Mouse (Mus musculus) stomach, postnatal 0 days (tissue): ENCODE results near the gene Kif6. TPM values are rescaled to one million over a fixed set of nuclear protein-coding genes. Genes with fewer than 3 reads are reported as not detected.

Source experiments
- ATAC-seq: fragments of 200-750 bp; cut with Nextera tagmentation; 2 replicates; pipeline ENCODE4 v1.8.0; 2017; ENCODE audit not compliant: low FRiP score, low TSS enrichment
- DNase-seq: peaks from one replicate; pipeline ENCODE4 v3.0.0-alpha.2; 2016; ENCODE audit warnings: low spot score
- H3K27ac ChIP-seq: fragments of 300-500 bp; sonication (generic); replicated peaks from 2 replicates; pipeline ENCODE4 v1.5.1; 2014; ENCODE audit warnings: mild to moderate bottlenecking, control low read depth
- H3K27me3 ChIP-seq: fragments of 300-500 bp; sonication (generic); 2 replicates; pipeline ENCODE4 v1.6.1; 2014; ENCODE audit warnings: low read length; ENCODE audit not compliant: control insufficient read depth, insufficient read depth
- H3K36me3 ChIP-seq: fragments of 300-500 bp; sonication (generic); 2 replicates; pipeline ENCODE4 v1.6.1; 2014; ENCODE audit warnings: low read length, mixed read lengths; ENCODE audit not compliant: control insufficient read depth, insufficient read depth
- H3K4me1 ChIP-seq: fragments of 300-500 bp; sonication (generic); replicated peaks from 2 replicates; pipeline ENCODE4 v1.6.1; 2014; ENCODE audit warnings: antibody characterized with exemption; ENCODE audit not compliant: control insufficient read depth, insufficient read depth
- H3K4me2 ChIP-seq: fragments of 300-500 bp; sonication (generic); replicated peaks from 2 replicates; pipeline ENCODE4 v1.6.1; 2014; ENCODE audit warnings: low read depth, mild to moderate bottlenecking, control low read depth, moderate library complexity
- H3K4me3 ChIP-seq: fragments of 300-500 bp; sonication (generic); 2 replicates; pipeline ENCODE4 v1.5.1; 2014; ENCODE audit warnings: low read depth, low read length, control low read depth
- H3K9ac ChIP-seq: fragments of 300-500 bp; sonication (generic); 2 replicates; pipeline ENCODE4 v1.6.1; 2014; ENCODE audit warnings: mild to moderate bottlenecking, low read length, control low read depth, mixed read lengths
- H3K9me3 ChIP-seq: fragments of 300-500 bp; sonication (generic); 2 replicates; pipeline ENCODE4 v1.6.1; 2016; ENCODE audit warnings: low read length; ENCODE audit not compliant: control insufficient read depth
- CTCF ChIP-seq: IDR thresholded peaks from 2 replicates; pipeline ENCODE4 v1.5.1; 2016; ENCODE audit warnings: antibody characterized with exemption, low read depth, mild to moderate bottlenecking, moderate library complexity
- EP300 ChIP-seq: optimal IDR thresholded peaks from 2 replicates; pipeline ENCODE3; 2016; ENCODE audit warnings: antibody characterized with exemption
- WGBS: fragments of 180-500 bp; shearing (Covaris S2); extraction: QIAGEN DNeasy Blood & Tissue Kit; methylation state at CpG from one replicate; pipeline ENCODE4 v1.1.7; 2014; 5-methylcytosine and 5-hydroxymethylcytosine counted together
- polyA plus RNA-seq: library from polyadenylated mRNA; unstranded; fragments of >200 nt; fragmentation: Nextera tagmentation; extraction: Ambion mirVana; gene quantifications from 2 replicates; pipeline ENCODE4 v1.2.1, GENCODE M21; 2015

Kif6 gene
- polyA plus RNA-seq, 1 experiment from 2014 or later = 0.85 TPM

DNA sequence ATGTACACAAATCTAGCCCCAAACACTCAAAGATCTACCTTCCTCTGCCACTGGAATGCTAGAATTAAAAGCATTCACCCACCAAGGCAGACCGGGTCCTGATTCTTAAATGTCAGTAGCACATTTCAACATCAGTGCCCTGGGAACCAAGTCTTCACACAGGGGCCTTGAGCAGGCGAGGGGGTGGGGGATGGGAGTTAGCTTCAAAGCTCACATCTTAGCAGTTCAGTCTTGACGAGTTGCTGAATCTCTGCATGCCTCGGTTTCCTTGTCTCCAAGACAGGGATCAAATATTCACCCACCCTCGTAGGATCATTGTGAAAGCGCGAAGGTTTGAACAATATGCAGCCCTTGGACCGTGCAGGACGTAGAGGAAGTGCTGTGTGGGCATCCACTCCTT is 172.4 kb downstream of the Kif6 start:
- Histone ChIP-seq H3K9ac (no peak overlapping the region), H3K27me3 (no peaks in the 10 kb centered on the region), H3K36me3 (no peaks in the 10 kb centered on the region), H3K9me3 (no peaks in the 10 kb centered on the region), H3K4me1 (no peaks in the 10 kb centered on the region), H3K4me2 (no peak overlapping the region), H3K4me3 (no peak overlapping the region), H3K27ac (no peak overlapping the region)
- WGBS = 76% methylated on average over 9 of the region's 9 CpGs
- DNase-seq (no peak), ATAC-seq (no peak)
- TF ChIP-seq EP300 (no peak), CTCF (no peak)

DNA sequence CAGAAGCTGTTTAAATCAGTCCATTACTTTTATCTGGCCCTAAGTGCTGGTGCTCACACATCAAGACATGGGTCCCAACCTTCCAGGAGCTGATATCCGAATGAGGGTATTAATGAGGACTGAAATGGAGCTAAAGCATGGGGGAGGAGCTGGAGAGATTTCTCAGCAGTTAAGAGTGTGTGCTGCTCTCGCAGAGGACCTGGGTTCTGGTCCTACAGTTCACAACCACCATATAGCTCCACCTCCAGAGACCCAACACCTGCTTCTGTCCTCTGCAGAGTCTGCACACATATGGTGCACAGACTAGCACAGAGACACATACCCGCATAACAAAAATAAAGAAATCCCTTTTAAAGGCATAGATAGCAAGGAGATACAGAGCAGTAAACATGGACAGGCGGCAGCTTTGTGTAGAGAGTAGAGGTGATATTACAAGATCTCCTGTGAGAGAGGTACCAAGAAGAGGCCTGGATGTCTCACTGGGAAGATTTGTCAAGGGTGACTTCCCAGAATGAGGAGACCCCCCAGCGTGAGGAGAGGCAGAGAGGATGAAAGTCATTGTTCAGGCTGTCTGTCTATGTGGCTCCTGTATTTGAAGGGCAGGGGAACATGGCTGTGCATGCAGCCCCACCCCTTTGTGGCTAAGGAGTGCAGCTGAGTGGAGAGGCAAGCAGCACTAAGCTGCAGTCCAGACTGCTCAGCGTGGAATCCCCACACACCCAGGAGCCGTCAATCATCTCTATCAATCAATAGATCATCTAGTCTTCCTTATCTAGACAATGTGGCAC is 173.4 kb downstream of the Kif6 start:
- DNase-seq (peak; percentile 8), ATAC-seq (no peak)
- H3K4me1 ChIP-seq = no peaks in the 10 kb centered on the region
- H3K27me3 ChIP-seq = no peaks in the 10 kb centered on the region
- no peak overlapping the region for H3K4me2 ChIP-seq
- 57% methylated on average over 7 of the region's 7 CpGs for WGBS
- no peaks in the 10 kb centered on the region for H3K9me3 ChIP-seq
- H3K9ac ChIP-seq = no peak overlapping the region
- no peaks in the 10 kb centered on the region for H3K36me3 ChIP-seq
- TF ChIP-seq CTCF = no peak
- TF ChIP-seq EP300 = no peak
- H3K4me3 ChIP-seq = no peak overlapping the region
- no peak overlapping the region for H3K27ac ChIP-seq

DNA sequence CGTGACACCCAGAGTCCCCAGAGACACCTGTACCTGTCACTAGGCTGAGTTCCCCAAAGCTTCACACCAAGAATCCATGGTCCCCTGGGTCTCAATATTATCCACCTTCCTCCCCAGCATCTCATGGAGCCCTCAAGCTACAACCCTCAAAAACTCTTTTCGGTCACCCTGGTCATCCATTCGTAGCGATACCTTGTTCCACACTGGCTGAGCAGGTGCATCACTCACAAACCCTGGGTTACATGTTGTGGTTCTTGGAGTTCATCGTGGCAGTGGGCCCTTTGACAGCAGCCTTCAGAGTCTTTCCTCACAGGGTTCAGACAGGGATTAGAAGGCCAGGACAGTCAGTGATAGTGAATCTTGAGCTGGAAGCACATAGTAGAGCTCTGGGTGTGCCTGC is 176.6 kb downstream of the Kif6 start:
- DNase-seq = peak; percentile 5
- no peak overlapping the region for H3K4me3 ChIP-seq

DNA sequence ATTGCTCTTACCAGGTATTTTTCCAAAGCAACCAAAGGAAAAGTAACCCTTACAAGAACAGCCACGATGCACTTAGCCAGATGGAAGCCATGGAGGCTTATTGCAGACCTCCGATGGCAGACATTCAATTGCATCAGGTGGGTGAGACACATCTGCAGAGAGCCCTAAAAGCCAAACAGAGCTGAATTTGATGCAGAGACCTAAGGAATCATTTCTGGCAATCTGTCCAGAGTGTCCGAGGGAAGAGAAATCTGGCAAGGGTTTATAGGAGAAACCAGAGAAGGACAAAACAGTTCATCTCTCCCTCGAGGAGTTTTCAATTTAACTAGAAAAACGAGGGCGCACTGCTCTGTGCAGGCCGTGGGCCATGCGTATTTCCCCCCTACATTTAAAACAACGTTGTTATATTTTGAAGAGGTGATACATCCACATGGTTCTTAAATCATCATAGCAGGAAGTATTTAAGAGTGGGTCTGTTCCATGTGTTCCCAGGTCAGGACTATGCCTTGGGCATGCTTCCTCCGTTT is 177.3 kb downstream of the Kif6 start:
- H3K27ac ChIP-seq = no peak overlapping the region
- H3K9me3 ChIP-seq = no peaks in the 10 kb centered on the region
- no peaks in the 10 kb centered on the region for H3K27me3 ChIP-seq
- H3K9ac ChIP-seq = no peak overlapping the region
- H3K36me3 ChIP-seq = no peaks in the 10 kb centered on the region
- H3K4me3 ChIP-seq = no peak overlapping the region
- TF ChIP-seq CTCF = no peak
- TF ChIP-seq EP300 = no peak
- 77% methylated on average over 10 of the region's 10 CpGs for WGBS
- no peak overlapping the region for H3K4me2 ChIP-seq
- ATAC-seq (no peak), DNase-seq (no peak)
- no peaks in the 10 kb centered on the region for H3K4me1 ChIP-seq

More for the DNA sequence above, 176.6 kb downstream of the Kif6 start:
- Histone ChIP-seq H3K36me3 (no peaks in the 10 kb centered on the region), H3K27ac (no peak overlapping the region), H3K9ac (no peak overlapping the region), H3K9me3 (no peaks in the 10 kb centered on the region), H3K4me2 (no peak overlapping the region), H3K4me1 (no peaks in the 10 kb centered on the region), H3K27me3 (no peaks in the 10 kb centered on the region)
- ATAC-seq = no peak
- WGBS = 94% methylated on average over 5 of the region's 5 CpGs
- TF ChIP-seq CTCF = no peak

DNA sequence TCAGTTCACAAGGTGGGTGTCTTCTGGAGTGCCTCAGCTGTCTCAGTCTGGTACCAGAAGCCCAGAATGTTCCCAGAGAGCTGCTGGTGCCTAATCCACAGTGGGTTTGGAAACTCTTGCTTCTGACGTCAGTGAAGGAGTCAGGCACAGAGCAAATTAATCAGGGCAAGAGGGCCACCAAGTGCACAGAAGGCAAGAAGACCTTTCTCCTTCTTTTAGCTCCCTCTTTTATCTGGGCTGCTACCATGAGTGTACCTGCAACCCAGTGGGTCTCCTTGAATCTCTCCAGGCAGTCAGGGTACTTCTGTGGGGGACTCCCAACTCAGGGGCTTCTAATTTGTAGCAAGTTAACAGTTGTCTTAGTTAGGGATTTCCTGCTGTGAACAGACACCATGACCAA is 178.0 kb downstream of the Kif6 start:
- Histone ChIP-seq H3K36me3 (no peaks in the 10 kb centered on the region), H3K4me1 (no peaks in the 10 kb centered on the region), H3K4me2 (no peak overlapping the region), H3K9ac (no peak overlapping the region), H3K9me3 (no peaks in the 10 kb centered on the region), H3K27me3 (no peaks in the 10 kb centered on the region), H3K4me3 (no peak overlapping the region), H3K27ac (no peak overlapping the region)
- no peak for TF ChIP-seq EP300
- TF ChIP-seq CTCF = no peak
- WGBS = 87% methylated on average over 1 of the region's 1 CpGs
- ATAC-seq (no peak), DNase-seq (peak; percentile 9)

DNA sequence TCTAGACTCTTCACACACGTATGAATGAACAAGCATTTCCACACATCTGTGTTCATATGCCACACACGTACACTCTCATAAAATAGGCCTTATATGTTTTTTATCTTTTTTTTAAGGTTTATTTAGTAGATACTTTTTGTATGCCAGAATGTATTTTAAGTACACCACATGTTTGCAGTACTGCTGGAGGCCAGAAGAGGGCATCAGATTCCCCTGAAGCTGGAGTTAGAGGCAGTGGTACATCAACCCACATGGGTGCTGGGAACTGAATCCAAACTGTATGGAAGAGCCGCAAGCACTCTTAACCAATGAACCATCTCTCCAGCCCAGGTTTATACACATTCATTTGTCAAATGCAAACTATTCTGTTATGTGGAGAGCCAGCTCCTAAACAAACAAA is 179.0 kb downstream of the Kif6 start:
- no peak overlapping the region for H3K4me2 ChIP-seq
- no peaks in the 10 kb centered on the region for H3K4me1 ChIP-seq
- H3K9me3 ChIP-seq = no peaks in the 10 kb centered on the region
- TF ChIP-seq CTCF = peak; percentile 9; the same call in 1 of the 2 replicates
- TF ChIP-seq EP300 = no peak
- peak; percentile 2 for DNase-seq
- H3K9ac ChIP-seq = no peak overlapping the region
- no peaks in the 10 kb centered on the region for H3K36me3 ChIP-seq
- H3K4me3 ChIP-seq = no peak overlapping the region
- ATAC-seq = no peak
- no peaks in the 10 kb centered on the region for H3K27me3 ChIP-seq
- WGBS = 91% methylated on average over 3 of the region's 3 CpGs
- H3K27ac ChIP-seq = no peak overlapping the region
